Comparison of ENCODE assay signal across 15 mouse cellular contexts in genomic region chr10:77839006-77839405, GRCm38 (mm10). TPM values are rescaled to one million over a fixed set of nuclear protein-coding genes. Genes with fewer than 3 reads are reported as not detected.
"Had no signal": no experiment of that assay in that cellular context is flagged by ENCODE, and none has a peak within 500 bp of the region (broad histone marks: within the 10 kb centered on the region; RNA-seq: fewer than 3 reads in every experiment).

No protein-coding gene starts in this region.

- DNase-seq: lung, adult 18-20 months; lung, embryonic 14.5 days; lung, postnatal 10 days; lung, postnatal 4 days; midbrain, embryonic 14.5 days; retina, postnatal 1 day; right cerebral cortex, adult 18-20 months; right cerebral cortex, postnatal 25 days; right cerebral cortex, postnatal 4 days; spleen, adult 18-20 months; thymus, adult 18-20 months; thymus, postnatal 14 days; thymus, postnatal 36 days had no signal

RNA-seq across cellular contexts. Expression of gene Krtap10-10, which starts 3.3 kb away (rescaled TPM):
- total RNA-seq: megakaryocyte, adult 5-6 weeks; megakaryocyte-erythroid progenitor cell, adult 5-6 weeks had no signal

RNA-seq across cellular contexts. Expression of gene Gm36176, which starts 7.6 kb away (rescaled TPM):
- total RNA-seq: megakaryocyte, adult 5-6 weeks; megakaryocyte-erythroid progenitor cell, adult 5-6 weeks had no signal

RNA-seq across cellular contexts. Expression of gene Krtap10-4, which starts 12.1 kb away (rescaled TPM):
- total RNA-seq: megakaryocyte, adult 5-6 weeks; megakaryocyte-erythroid progenitor cell, adult 5-6 weeks had no signal

RNA-seq across cellular contexts. Expression of gene Gm10318, which starts 13.7 kb away (rescaled TPM):
- total RNA-seq: megakaryocyte, adult 5-6 weeks; megakaryocyte-erythroid progenitor cell, adult 5-6 weeks had no signal

RNA-seq across cellular contexts. Expression of gene Gm3285, which starts 22.8 kb away (rescaled TPM):
- total RNA-seq: megakaryocyte, adult 5-6 weeks; megakaryocyte-erythroid progenitor cell, adult 5-6 weeks had no signal
